Mouse (Mus musculus): ENCODE measurements around the gene 2410002F23Rik. TPM values are rescaled to one million over a fixed set of nuclear protein-coding genes. Genes with fewer than 3 reads are reported as not detected.

The 2410002F23Rik gene
- polyA plus RNA-seq (2012; rRNA removed; ENCODE audit: low replicate concordance), result 67.9 and 113 TPM in 2 replicates

GRCm38 (mm10) chr7:44246055-44246983 lies at the start of gene 2410002F23Rik, which contains the start of gene 1700028J19Rik:
Gene 2410002F23Rik, plus strand, starts transcription at chr7:44246722.
Gene 1700028J19Rik, minus strand, starts transcription at chr7:44246695.

GRCm38 (mm10) chr7:44197891-44198290 lies 48.6 kb upstream of the 2410002F23Rik start, which contains the start of gene Klk1b3:
Gene Klk1b3, plus strand, starts transcription at chr7:44198191.

GRCm38 (mm10) chr7:44207135-44207534 lies 39.4 kb upstream of the 2410002F23Rik start, which contains the start of gene Klk1b4:
Gene Klk1b4, plus strand, starts transcription at chr7:44207435.

GRCm38 (mm10) chr7:44215645-44216044 lies 30.9 kb upstream of the 2410002F23Rik start, which contains the start of gene Klk1b5:
Gene Klk1b5, plus strand, starts transcription at chr7:44215945.

GRCm38 (mm10) chr7:44225076-44225475 lies 21.4 kb upstream of the 2410002F23Rik start, which contains the start of gene Klk1:
Gene Klk1, plus strand, starts transcription at chr7:44225360.

GRCm38 (mm10) chr7:44235909-44236308 lies 10.6 kb upstream of the 2410002F23Rik start, which contains the start of gene Gm36864:
Gene Gm36864, plus strand, starts transcription at chr7:44236177.

GRCm38 (mm10) chr7:44257278-44257677 lies 10.8 kb downstream of the 2410002F23Rik start, which contains the start of gene Acp4:
Gene Acp4, minus strand, starts transcription at chr7:44257378.

GRCm38 (mm10) chr7:44261147-44261546 lies 14.6 kb downstream of the 2410002F23Rik start, which contains the start of gene Gm15517:
Gene Gm15517, plus strand, starts transcription at chr7:44261447.

Other genes starting within 250 kb of the 2410002F23Rik start
- not detected in 2 replicates for gene Klk1b26, start 234.6 kb upstream of the 2410002F23Rik start, polyA plus RNA-seq (2012; rRNA removed; ENCODE audit: low replicate concordance)
- gene Klk1b27, start 194.4 kb upstream of the 2410002F23Rik start, polyA plus RNA-seq (2012; rRNA removed; ENCODE audit: low replicate concordance), result 0.14 and 0.25 TPM in 2 replicates
- not detected in 2 replicates for gene Klk1b21, start 144.4 kb upstream of the 2410002F23Rik start, polyA plus RNA-seq (2012; rRNA removed; ENCODE audit: low replicate concordance)
- gene Klk1b22, start 134.0 kb upstream of the 2410002F23Rik start, polyA plus RNA-seq (2012; rRNA removed; ENCODE audit: low replicate concordance), result not detected in 2 replicates
- gene Klk1b16, start 110.0 kb upstream of the 2410002F23Rik start, polyA plus RNA-seq (2012; rRNA removed; ENCODE audit: low replicate concordance), result not detected in 2 replicates
- 0.19 TPM in 1 of 2 replicates, not detected in the other for gene Klk1b24, start 58.5 kb upstream of the 2410002F23Rik start, polyA plus RNA-seq (2012; rRNA removed; ENCODE audit: low replicate concordance)
- 1.8 TPM in 1 of 2 replicates, not detected in the other for gene Klk1b3, start 48.5 kb upstream of the 2410002F23Rik start, polyA plus RNA-seq (2012; rRNA removed; ENCODE audit: low replicate concordance)
- gene Klk1b4, start 39.3 kb upstream of the 2410002F23Rik start, polyA plus RNA-seq (2012; rRNA removed; ENCODE audit: low replicate concordance), result 5.1 TPM in 1 of 2 replicates, not detected in the other
- gene Klk1b5, start 30.8 kb upstream of the 2410002F23Rik start, polyA plus RNA-seq (2012; rRNA removed; ENCODE audit: low replicate concordance), result 0.65 and 5.5 TPM in 2 replicates
- gene Klk1, start 21.4 kb upstream of the 2410002F23Rik start, polyA plus RNA-seq (2012; rRNA removed; ENCODE audit: low replicate concordance), result 81.1 and 870 TPM in 2 replicates
- 0.08 TPM in 1 of 2 replicates, not detected in the other for gene Gm36864, start 10.5 kb upstream of the 2410002F23Rik start, polyA plus RNA-seq (2012; rRNA removed; ENCODE audit: low replicate concordance)
- 1.4 TPM in 2 replicates for gene 1700028J19Rik, start within 50 bp of the 2410002F23Rik start, polyA plus RNA-seq (2012; rRNA removed; ENCODE audit: low replicate concordance)
- not detected in 2 replicates for gene Acp4, start 10.7 kb downstream of the 2410002F23Rik start, polyA plus RNA-seq (2012; rRNA removed; ENCODE audit: low replicate concordance)
- gene Gm15517, start 14.7 kb downstream of the 2410002F23Rik start, polyA plus RNA-seq (2012; rRNA removed; ENCODE audit: low replicate concordance), result 0.60 TPM in 1 of 2 replicates, not detected in the other
- 1.8 and 2.5 TPM in 2 replicates for gene Clec11a, start 60.2 kb downstream of the 2410002F23Rik start, polyA plus RNA-seq (2012; rRNA removed; ENCODE audit: low replicate concordance)
- 0.72 and 1.6 TPM in 2 replicates for gene Shank1, start 63.5 kb downstream of the 2410002F23Rik start, polyA plus RNA-seq (2012; rRNA removed; ENCODE audit: low replicate concordance)
- 0.84 and 5.3 TPM in 2 replicates for gene Syt3, start 137.4 kb downstream of the 2410002F23Rik start, polyA plus RNA-seq (2012; rRNA removed; ENCODE audit: low replicate concordance)
- 0.92 and 1.2 TPM in 2 replicates for gene 1700008O03Rik, start 139.1 kb downstream of the 2410002F23Rik start, polyA plus RNA-seq (2012; rRNA removed; ENCODE audit: low replicate concordance)
- gene Lrrc4b, start 182.3 kb downstream of the 2410002F23Rik start, polyA plus RNA-seq (2012; rRNA removed; ENCODE audit: low replicate concordance), result 1.0 and 1.5 TPM in 2 replicates
- 3.7 and 8.8 TPM in 2 replicates for gene Aspdh, start 218.7 kb downstream of the 2410002F23Rik start, polyA plus RNA-seq (2012; rRNA removed; ENCODE audit: low replicate concordance)
- gene Josd2, start 221.3 kb downstream of the 2410002F23Rik start, polyA plus RNA-seq (2012; rRNA removed; ENCODE audit: low replicate concordance), result 114 and 135 TPM in 2 replicates
- 308 and 370 TPM in 2 replicates for gene Emc10, start 249.8 kb downstream of the 2410002F23Rik start, polyA plus RNA-seq (2012; rRNA removed; ENCODE audit: low replicate concordance)
- 6.3 and 8.9 TPM in 2 replicates for gene Fam71e1, start 249.9 kb downstream of the 2410002F23Rik start, polyA plus RNA-seq (2012; rRNA removed; ENCODE audit: low replicate concordance)

Data from duodenum, adult 2 months (tissue).